Mouse (Mus musculus): ENCODE measurements around the gene Cul4b. TPM values are rescaled to one million over a fixed set of nuclear protein-coding genes. Genes with fewer than 3 reads are reported as not detected.
"Not testable (repeated sequence)": the region's sequence is repeated elsewhere in the genome, so short reads cannot be mapped to it uniquely, and the experiment has no call there.

The Cul4b gene
- 1 to 10 TPM; 9.1 to 9.3 TPM for total RNA-seq (2021)
- long read RNA-seq, experiment 1, partial matches to known transcripts = 21 of 26 reads
- long read RNA-seq, experiment 1, other reads (novel, unspliced or antisense) = 4 of 26 reads
- long read RNA-seq, experiment 2, partial matches to known transcripts = 14 of 15 reads
- long read RNA-seq, experiment 2, other reads (novel, unspliced or antisense) = 0 of 15 reads

- DNase-seq = no peak
- intact Hi-C loops (cut with DNase I) = no loop called here
Observed at GRCm38 (mm10) chrX:38576078-38576477, at the start of gene Cul4b. Gene Cul4b (minus strand): TSS chrX:38576196.

GRCm38 (mm10) chrX:38600995-38601369, 25.0 kb upstream of the Cul4b start:
- peak in 1 of 2 experiments; percentile 11 for DNase-seq
- intact Hi-C loops (cut with DNase I) = no loop called here

- DNase-seq = peak; percentile 31 to 44
- intact Hi-C loops (cut with DNase I) = no loop called here
Observed at GRCm38 (mm10) chrX:38600177-38600994, 24.4 kb upstream of the Cul4b start, which contains the start of gene Mcts1. Gene Mcts1 (plus strand): TSS chrX:38600578.

- intact Hi-C loops (cut with DNase I) = no loop called here
- DNase-seq = no peak
Observed at GRCm38 (mm10) chrX:38593180-38593889, 17.3 kb upstream of the Cul4b start.

GRCm38 (mm10) chrX:38591749-38592148, 15.8 kb upstream of the Cul4b start:
- no peak for DNase-seq
- intact Hi-C loops (cut with DNase I) = no loop called here

GRCm38 (mm10) chrX:38589827-38590226, 13.8 kb upstream of the Cul4b start:
- no peak for DNase-seq
- intact Hi-C loops (cut with DNase I) = no loop called here

GRCm38 (mm10) chrX:38583261-38583660, 7.3 kb upstream of the Cul4b start:
- intact Hi-C loops (cut with DNase I) = no loop called here
- DNase-seq = no peak

- no peak for DNase-seq
- intact Hi-C loops (cut with DNase I) = no loop called here
Observed at GRCm38 (mm10) chrX:38581140-38581539, 5.1 kb upstream of the Cul4b start.

GRCm38 (mm10) chrX:38566521-38567205, 9.3 kb downstream of the Cul4b start:
- intact Hi-C loops (cut with DNase I) = no loop called here
- no peak for DNase-seq

- intact Hi-C loops (cut with DNase I) = no loop called here
- DNase-seq = no peak
Observed at GRCm38 (mm10) chrX:38565176-38565542, 10.8 kb downstream of the Cul4b start.

- peak; percentile 72 to 85 for DNase-seq
- intact Hi-C loops (cut with DNase I) = no loop called here
Observed at GRCm38 (mm10) chrX:38564542-38565175, 11.3 kb downstream of the Cul4b start.

GRCm38 (mm10) chrX:38563941-38564541, 12.0 kb downstream of the Cul4b start:
- intact Hi-C loops (cut with DNase I) = no loop called here

GRCm38 (mm10) chrX:38553255-38553654, 22.7 kb downstream of the Cul4b start:
- DNase-seq = no peak

More at GRCm38 (mm10) chrX:38563941-38564541, 12.0 kb downstream of the Cul4b start:
- DNase-seq = peak in 1 of 2 experiments; percentile 21

GRCm38 (mm10) chrX:38514556-38514955, 61.4 kb downstream of the Cul4b start:
- intact Hi-C loops (cut with DNase I) = loop anchor here (10.0 kb wide), 2 partner anchors 140 to 260 kb away; partner anchors contain the start of gene 6030498E09Rik
- no peak for DNase-seq

More at GRCm38 (mm10) chrX:38553255-38553654, 22.7 kb downstream of the Cul4b start:
- intact Hi-C loops (cut with DNase I) = no loop called here

- DNase-seq = no peak
- intact Hi-C loops (cut with DNase I) = no loop called here
Observed at GRCm38 (mm10) chrX:38504846-38505245, 71.2 kb downstream of the Cul4b start.

GRCm38 (mm10) chrX:38502182-38502581, 73.8 kb downstream of the Cul4b start:
- intact Hi-C loops (cut with DNase I) = not testable (repeated sequence)

GRCm38 (mm10) chrX:38485464-38485863, 90.5 kb downstream of the Cul4b start:
- intact Hi-C loops (cut with DNase I); DNase-seq: not testable (repeated sequence)

More at GRCm38 (mm10) chrX:38502182-38502581, 73.8 kb downstream of the Cul4b start:
- not testable (repeated sequence) for DNase-seq

Measured in gastrocnemius, postnatal 36 days (tissue).